Mouse (Mus musculus) heart, embryonic 16.5 days (tissue): ENCODE data around the gene Plxnc1. TPM values are rescaled to one million over a fixed set of nuclear protein-coding genes. Genes with fewer than 3 reads are reported as not detected.

Source experiments
- ATAC-seq: fragments of 200-750 bp; cut with Nextera tagmentation; replicated peaks from 2 replicates; pipeline ENCODE4 v1.8.0; 2017; ENCODE audit warnings: moderate number of reproducible peaks; ENCODE audit not compliant: insufficient read depth, low FRiP score; ENCODE audit errors: extremely low read depth
- H3K27ac ChIP-seq: fragments of 300-500 bp; sonication (generic); 2 replicates; pipeline ENCODE4 v1.5.1; 2014; ENCODE audit warnings: mild to moderate bottlenecking, low read length, control low read depth, moderate library complexity
- H3K27me3 ChIP-seq: fragments of 300-500 bp; sonication (generic); 2 replicates; pipeline ENCODE4 v1.6.1; 2014; ENCODE audit warnings: low read length, mixed read lengths; ENCODE audit not compliant: control insufficient read depth, insufficient read depth
- H3K36me3 ChIP-seq: fragments of 300-500 bp; sonication (generic); 2 replicates; pipeline ENCODE4 v1.6.1; 2014; ENCODE audit not compliant: control insufficient read depth, insufficient read depth
- H3K4me1 ChIP-seq: fragments of 300-500 bp; sonication (generic); 2 replicates; pipeline ENCODE4 v1.6.1; 2014; ENCODE audit warnings: low read length, mixed read lengths; ENCODE audit not compliant: control insufficient read depth, insufficient read depth
- H3K4me2 ChIP-seq: fragments of 300-500 bp; sonication (generic); 2 replicates; pipeline ENCODE4 v1.6.1; 2014; ENCODE audit warnings: low read depth, mild to moderate bottlenecking, control low read depth, low read length
- H3K4me3 ChIP-seq: fragments of 300-500 bp; sonication (generic); 2 replicates; pipeline ENCODE4 v1.5.1; 2014; ENCODE audit warnings: mild to moderate bottlenecking, control low read depth, low read length
- H3K9ac ChIP-seq: fragments of 300-500 bp; sonication (generic); 2 replicates; pipeline ENCODE4 v1.6.1; 2014; ENCODE audit warnings: low read length, control low read depth
- H3K9me3 ChIP-seq: fragments of 300-500 bp; sonication (generic); replicated peaks from 2 replicates; pipeline ENCODE4 v1.6.1; 2016; ENCODE audit warnings: low read length; ENCODE audit not compliant: control insufficient read depth
- WGBS: fragments of 180-500 bp; shearing (Covaris S2); extraction: QIAGEN DNeasy Blood & Tissue Kit; methylation state at CpG from one replicate; pipeline ENCODE4 v1.1.7; 2014; 5-methylcytosine and 5-hydroxymethylcytosine counted together
- polyA plus RNA-seq: library from polyadenylated mRNA; unstranded; fragments of >200 nt; fragmentation: Nextera tagmentation; extraction: Ambion mirVana; gene quantifications from 2 replicates; pipeline ENCODE4 v1.2.1, GENCODE M21; 2015

Plxnc1 gene
- polyA plus RNA-seq, 1 experiment from 2014 or later = 2.0 TPM

- Histone ChIP-seq H3K36me3 (no peaks in the 10 kb centered on the region), H3K9me3 (no peaks in the 10 kb centered on the region), H3K9ac (no peak overlapping the region), H3K4me1 (peaks cover 34% of the 10 kb centered on the region), H3K4me3 (no peak overlapping the region; the same call in 1 of the 2 replicates), H3K27ac (peak overlapping the region; percentile 87), H3K4me2 (peak overlapping the region; percentile 52), H3K27me3 (no peaks in the 10 kb centered on the region)
- ATAC-seq = no peak
- 87% methylated on average over 7 of the region's 7 CpGs for WGBS
Observed at GRCm38 (mm10) chr10:94828734-94829230, 115.9 kb downstream of the Plxnc1 start.

- H3K9ac ChIP-seq = no peak overlapping the region
- H3K27ac ChIP-seq = peak overlapping the region; percentile 11; the same call in 1 of the 2 replicates
- no peaks in the 10 kb centered on the region for H3K9me3 ChIP-seq
- no peak overlapping the region for H3K4me3 ChIP-seq
- 84% methylated on average over 14 of the region's 14 CpGs for WGBS
- no peaks in the 10 kb centered on the region for H3K36me3 ChIP-seq
- no peak overlapping the region; the same call in 1 of the 2 replicates for H3K4me2 ChIP-seq
- H3K27me3 ChIP-seq = no peaks in the 10 kb centered on the region
- peaks cover 37% of the 10 kb centered on the region for H3K4me1 ChIP-seq
- ATAC-seq = no peak
Observed at GRCm38 (mm10) chr10:94827890-94828733, 116.5 kb downstream of the Plxnc1 start.

GRCm38 (mm10) chr10:94827325-94827724, 117.3 kb downstream of the Plxnc1 start:
- Histone ChIP-seq H3K27ac (no peak overlapping the region), H3K4me1 (peaks cover 37% of the 10 kb centered on the region)

GRCm38 (mm10) chr10:94826436-94826835, 118.2 kb downstream of the Plxnc1 start:
- no peak for ATAC-seq
- 67% methylated on average over 12 of the region's 12 CpGs for WGBS
- no peaks in the 10 kb centered on the region for H3K27me3 ChIP-seq
- no peaks in the 10 kb centered on the region for H3K36me3 ChIP-seq
- no peak overlapping the region for H3K9ac ChIP-seq
- H3K4me1 ChIP-seq = peaks cover 37% of the 10 kb centered on the region
- H3K27ac ChIP-seq = no peak overlapping the region
- H3K9me3 ChIP-seq = no peaks in the 10 kb centered on the region
- no peak overlapping the region for H3K4me2 ChIP-seq
- H3K4me3 ChIP-seq = no peak overlapping the region

More at GRCm38 (mm10) chr10:94827325-94827724, 117.3 kb downstream of the Plxnc1 start:
- no peak overlapping the region for H3K4me2 ChIP-seq
- no peak overlapping the region for H3K9ac ChIP-seq
- no peaks in the 10 kb centered on the region for H3K36me3 ChIP-seq
- no peaks in the 10 kb centered on the region for H3K9me3 ChIP-seq
- 74% methylated on average over 10 of the region's 10 CpGs for WGBS
- no peak overlapping the region for H3K4me3 ChIP-seq
- no peaks in the 10 kb centered on the region for H3K27me3 ChIP-seq
- no peak for ATAC-seq

- peaks cover 36% of the 10 kb centered on the region for H3K4me1 ChIP-seq
- WGBS = 89% methylated on average over 2 of the region's 2 CpGs
Observed at GRCm38 (mm10) chr10:94825951-94826350, 118.7 kb downstream of the Plxnc1 start.

GRCm38 (mm10) chr10:94823971-94824760, 120.5 kb downstream of the Plxnc1 start:
- no peak overlapping the region for H3K4me2 ChIP-seq
- H3K27ac ChIP-seq = 0 out of 2 replicates have a peak overlapping the region, but pooled peaks have one; percentile 15
- H3K36me3 ChIP-seq = no peaks in the 10 kb centered on the region
- no peak for ATAC-seq
- 66% methylated on average over 11 of the region's 11 CpGs for WGBS
- peaks cover 25% of the 10 kb centered on the region for H3K4me1 ChIP-seq
- H3K27me3 ChIP-seq = no peaks in the 10 kb centered on the region
- H3K9ac ChIP-seq = no peak overlapping the region
- H3K4me3 ChIP-seq = no peak overlapping the region
- H3K9me3 ChIP-seq = no peaks in the 10 kb centered on the region

More at GRCm38 (mm10) chr10:94825951-94826350, 118.7 kb downstream of the Plxnc1 start:
- Histone ChIP-seq H3K9me3 (no peaks in the 10 kb centered on the region), H3K27me3 (no peaks in the 10 kb centered on the region), H3K9ac (no peak overlapping the region), H3K4me2 (no peak overlapping the region), H3K4me3 (no peak overlapping the region), H3K36me3 (no peaks in the 10 kb centered on the region), H3K27ac (no peak overlapping the region)
- ATAC-seq = no peak

- 55% methylated on average over 17 of the region's 17 CpGs for WGBS
- no peaks in the 10 kb centered on the region for H3K36me3 ChIP-seq
- H3K9ac ChIP-seq = no peak overlapping the region
- H3K4me3 ChIP-seq = peak overlapping the region; percentile 12; the same call in 1 of the 2 replicates
- peaks cover 14% of the 10 kb centered on the region for H3K4me1 ChIP-seq
- H3K27ac ChIP-seq = no peak overlapping the region
- no peaks in the 10 kb centered on the region for H3K27me3 ChIP-seq
- no peak for ATAC-seq
- no peaks in the 10 kb centered on the region for H3K9me3 ChIP-seq
- peak overlapping the region; percentile 46 for H3K4me2 ChIP-seq
Observed at GRCm38 (mm10) chr10:94818781-94819665, 125.6 kb downstream of the Plxnc1 start.

GRCm38 (mm10) chr10:94818127-94818526, 126.5 kb downstream of the Plxnc1 start:
- no peaks in the 10 kb centered on the region for H3K9me3 ChIP-seq
- no peak overlapping the region for H3K4me2 ChIP-seq
- H3K4me1 ChIP-seq = peaks cover 9% of the 10 kb centered on the region
- no peak overlapping the region for H3K4me3 ChIP-seq
- no peaks in the 10 kb centered on the region for H3K27me3 ChIP-seq
- WGBS = 90% methylated on average over 3 of the region's 3 CpGs
- no peak overlapping the region for H3K9ac ChIP-seq
- H3K36me3 ChIP-seq = no peaks in the 10 kb centered on the region
- no peak overlapping the region for H3K27ac ChIP-seq
- ATAC-seq = no peak
